Mouse (Mus musculus): Measurements from ENCODE around the gene Psmd1. TPM values are rescaled to one million over a fixed set of nuclear protein-coding genes. Genes with fewer than 3 reads are reported as not detected.
"Not testable (repeated sequence)": the region's sequence is repeated elsewhere in the genome, so short reads cannot be mapped to it uniquely, and the experiment has no call there.

Psmd1 gene
- 100 to 1,000 TPM in 1 of 2 experiments, 10 to 100 TPM in 1; 94.4 to 100 TPM for total RNA-seq (2021)

DNA sequence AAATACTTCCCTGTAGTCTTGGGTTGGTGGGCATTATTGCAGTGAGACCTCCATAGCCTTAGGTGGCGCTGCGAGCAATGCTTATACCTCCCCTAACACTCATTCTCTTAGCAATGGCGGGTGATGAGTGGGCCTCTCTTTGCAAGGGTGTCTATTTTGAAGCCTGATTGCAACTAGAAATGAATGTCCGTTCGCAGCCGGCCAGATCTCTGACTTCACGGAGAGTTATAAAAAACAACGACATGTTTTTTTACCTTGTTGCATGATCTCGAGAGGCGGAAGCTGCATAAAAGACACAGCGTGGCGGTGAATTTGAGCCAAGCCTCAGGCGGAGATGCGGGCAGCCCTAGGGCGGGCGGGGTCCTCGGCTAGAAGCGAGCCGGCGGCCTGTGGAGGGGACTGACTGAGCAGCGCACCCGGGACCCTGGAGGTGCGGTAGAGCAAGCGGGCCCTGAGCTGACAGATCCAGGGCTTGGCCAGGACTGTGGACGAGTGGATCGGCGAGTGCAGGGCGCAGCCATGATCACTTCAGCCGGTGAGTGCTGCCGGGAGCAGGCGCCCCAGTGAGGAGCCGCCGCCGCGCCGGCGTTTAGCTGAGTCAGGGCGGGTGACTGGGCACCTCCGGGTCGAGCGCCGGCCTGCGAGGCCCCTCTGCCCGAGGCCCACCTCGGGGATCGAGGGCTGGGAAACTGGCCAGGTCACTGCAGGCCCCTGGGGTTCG lies at the start of gene Psmd1:
Gene Psmd1 (plus strand): TSS at position 117 of the 721 bp plus-strand sequence.
- intact Hi-C loops (cut with DNase I), result loop anchor here (10.0 kb wide), 2 partner anchors 90 to 280 kb away; partner anchors contain the start of gene Armc9

GRCm38 (mm10) chr1:86015758-86016157 lies 48.4 kb upstream of the Psmd1 start:
- DNase-seq (ENCODE audit: low spot score); intact Hi-C loops (cut with DNase I): not testable (repeated sequence)

More for the DNA sequence above, at the start of gene Psmd1:
- DNase-seq (ENCODE audit: low spot score), result peak; percentile 66

- intact Hi-C loops (cut with DNase I), result no loop called here
These were observed 47.7 kb upstream of the Psmd1 start, which contains the start of gene Spata3 for GRCm38 (mm10) chr1:86016516-86016915. TSS of gene Spata3 (plus strand) at chr1:86016816.

DNA sequence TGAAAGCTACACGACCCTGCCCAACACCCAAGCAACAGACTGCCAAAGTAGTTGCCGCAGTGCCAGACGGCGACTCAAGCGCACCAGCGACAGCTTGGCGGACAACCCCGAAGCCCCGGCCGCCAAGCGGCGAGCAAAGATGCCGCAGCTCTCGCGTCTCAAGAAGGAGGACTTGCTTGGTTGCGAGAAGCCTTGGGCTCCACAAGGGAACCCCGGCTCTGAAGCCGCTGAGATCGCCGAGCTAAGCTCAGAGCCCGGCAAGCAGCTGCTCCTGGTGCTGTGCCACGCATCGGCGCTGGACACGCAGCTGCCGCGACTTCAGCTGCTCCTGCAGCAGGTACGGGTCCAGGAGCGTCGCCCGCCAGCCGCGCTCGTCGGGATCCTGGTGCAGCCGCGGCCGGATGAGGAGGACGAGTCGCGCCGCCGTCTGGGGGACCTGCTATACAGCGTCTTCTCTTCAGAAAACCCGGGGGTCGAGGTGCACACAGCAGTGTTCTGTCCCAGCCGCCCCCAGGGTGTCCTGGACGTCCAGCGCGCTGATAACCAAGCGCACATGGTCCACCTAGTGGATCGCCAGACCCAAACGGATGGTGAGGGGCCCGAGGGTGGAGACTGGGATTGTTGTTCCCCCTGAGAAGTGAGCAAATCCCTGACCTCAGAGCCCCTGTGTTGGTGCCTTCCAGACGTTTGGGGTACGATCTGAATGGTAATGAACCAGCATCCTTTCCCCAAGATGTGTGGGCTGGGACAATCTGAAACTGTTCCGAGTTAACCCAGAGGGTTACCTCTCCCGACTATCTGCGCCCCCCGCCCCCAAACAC lies 45.7 kb upstream of the Psmd1 start:
- no peak for DNase-seq (ENCODE audit: low spot score)
- intact Hi-C loops (cut with DNase I), result no loop called here

More at GRCm38 (mm10) chr1:86016516-86016915, 47.7 kb upstream of the Psmd1 start, which contains the start of gene Spata3:
- DNase-seq (ENCODE audit: low spot score), result no peak

DNA sequence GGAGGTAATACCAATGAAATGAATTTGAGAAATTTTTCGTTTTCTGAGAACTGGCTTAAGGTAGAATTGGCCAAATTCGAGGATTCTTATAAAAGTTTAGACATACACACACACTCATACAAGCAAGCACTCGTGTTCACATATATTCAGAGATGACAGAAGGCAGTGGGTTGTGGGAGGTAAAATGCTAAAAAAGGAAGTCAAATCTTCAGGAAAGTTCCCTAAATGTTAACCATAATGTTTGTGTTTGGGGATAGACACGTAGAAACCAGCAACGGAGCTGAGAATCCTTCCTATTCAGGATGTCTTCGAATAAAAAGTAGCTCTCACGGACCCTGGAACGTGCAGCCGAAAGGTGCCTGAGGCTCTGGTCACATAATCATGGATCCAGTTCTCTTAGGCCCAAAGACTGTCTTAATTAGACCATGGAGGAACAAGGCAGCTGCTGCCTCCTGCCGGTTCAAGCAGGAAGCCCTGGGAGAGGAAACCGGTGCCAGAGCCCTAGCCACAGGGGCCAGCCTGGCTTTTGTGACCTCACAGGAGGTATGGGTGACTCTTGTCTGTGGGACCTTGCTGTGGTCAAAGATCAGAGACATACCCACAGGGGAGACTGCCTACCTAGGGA lies 42.7 kb upstream of the Psmd1 start:
- DNase-seq (ENCODE audit: low spot score), result no peak
- intact Hi-C loops (cut with DNase I), result no loop called here

- no peak for DNase-seq (ENCODE audit: low spot score)
- intact Hi-C loops (cut with DNase I), result no loop called here
These were observed 31.8 kb upstream of the Psmd1 start for GRCm38 (mm10) chr1:86032273-86032987.

DNA sequence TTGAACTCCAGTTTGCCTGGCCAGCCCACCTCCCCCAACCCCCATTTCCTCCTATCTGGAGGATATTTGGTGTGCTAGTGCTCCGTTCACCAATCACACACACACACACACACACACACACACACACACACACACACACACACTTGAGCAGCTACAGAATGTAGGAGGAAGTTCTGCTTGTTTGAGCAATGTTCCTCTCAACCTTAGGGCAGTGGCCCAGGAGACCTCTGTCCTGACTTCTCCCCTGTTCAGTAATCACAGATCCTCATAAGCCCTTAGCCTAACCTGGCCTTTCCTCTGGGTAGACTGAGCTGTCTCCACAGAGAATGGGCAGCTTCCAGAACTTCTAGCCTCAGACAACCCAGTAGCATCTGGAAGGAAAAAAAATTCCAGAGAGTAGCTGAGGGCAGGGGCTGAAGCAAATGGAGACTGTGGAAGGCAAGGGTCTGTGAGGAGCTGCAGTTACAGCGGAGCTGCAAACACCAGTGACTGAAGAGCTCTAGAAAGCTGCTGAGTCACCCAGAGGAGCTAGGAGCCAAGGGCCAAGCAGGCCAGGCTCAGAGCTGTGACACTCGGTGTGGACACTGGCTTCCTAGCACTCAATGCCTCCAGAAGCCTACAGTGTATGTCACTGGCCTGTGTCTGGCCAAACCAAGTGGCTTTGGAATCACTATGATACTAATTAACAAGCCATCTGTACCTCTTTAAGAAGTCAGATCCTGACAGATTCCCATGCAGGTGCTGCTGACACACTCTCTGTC lies 25.8 kb upstream of the Psmd1 start:
- DNase-seq (ENCODE audit: low spot score), result no peak
- intact Hi-C loops (cut with DNase I), result no loop called here

DNA sequence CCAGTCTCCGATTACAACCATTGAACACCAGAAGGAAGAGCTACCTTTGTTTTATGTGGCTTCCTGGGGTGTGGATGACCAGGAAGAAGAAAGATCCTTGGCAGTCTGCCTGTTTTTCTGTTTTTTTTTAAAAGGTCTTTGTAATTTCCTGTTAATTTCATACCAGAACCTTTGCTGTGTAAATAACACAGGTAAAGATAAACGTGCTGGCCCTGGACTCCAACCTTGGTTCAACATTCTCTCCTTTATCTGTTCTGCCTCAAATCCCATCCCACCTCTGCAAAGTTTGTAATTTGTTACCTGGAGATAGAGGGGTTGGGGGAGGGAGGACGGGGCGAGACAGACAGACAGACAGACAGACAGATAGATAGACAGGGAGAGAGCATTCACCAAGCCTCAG lies 24.1 kb upstream of the Psmd1 start:
- no peak for DNase-seq (ENCODE audit: low spot score)
- intact Hi-C loops (cut with DNase I), result no loop called here

DNA sequence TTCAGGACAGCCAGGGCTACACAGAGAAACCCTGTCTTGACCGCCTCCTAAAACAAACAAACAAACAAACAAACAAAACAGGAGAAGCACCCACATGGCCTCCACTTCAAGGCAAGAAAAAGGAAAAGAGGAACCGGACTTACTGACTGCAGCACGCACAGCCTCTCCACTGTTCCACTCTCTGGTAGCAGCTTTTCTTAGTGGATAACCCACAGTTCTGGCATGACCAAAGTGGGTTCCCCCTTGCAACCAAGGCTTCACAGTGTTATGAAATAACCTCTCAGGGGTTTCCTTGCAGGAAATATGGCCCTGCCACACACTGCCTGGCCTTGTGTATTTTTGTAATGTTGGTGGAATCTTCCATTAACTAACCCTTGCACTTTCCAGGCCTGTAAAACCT lies 23.4 kb upstream of the Psmd1 start:
- intact Hi-C loops (cut with DNase I), result no loop called here

GRCm38 (mm10) chr1:86045056-86045455 lies 19.1 kb upstream of the Psmd1 start:
- intact Hi-C loops (cut with DNase I), result no loop called here
- no peak for DNase-seq (ENCODE audit: low spot score)

More for the DNA sequence above, 23.4 kb upstream of the Psmd1 start:
- DNase-seq (ENCODE audit: low spot score), result no peak

DNA sequence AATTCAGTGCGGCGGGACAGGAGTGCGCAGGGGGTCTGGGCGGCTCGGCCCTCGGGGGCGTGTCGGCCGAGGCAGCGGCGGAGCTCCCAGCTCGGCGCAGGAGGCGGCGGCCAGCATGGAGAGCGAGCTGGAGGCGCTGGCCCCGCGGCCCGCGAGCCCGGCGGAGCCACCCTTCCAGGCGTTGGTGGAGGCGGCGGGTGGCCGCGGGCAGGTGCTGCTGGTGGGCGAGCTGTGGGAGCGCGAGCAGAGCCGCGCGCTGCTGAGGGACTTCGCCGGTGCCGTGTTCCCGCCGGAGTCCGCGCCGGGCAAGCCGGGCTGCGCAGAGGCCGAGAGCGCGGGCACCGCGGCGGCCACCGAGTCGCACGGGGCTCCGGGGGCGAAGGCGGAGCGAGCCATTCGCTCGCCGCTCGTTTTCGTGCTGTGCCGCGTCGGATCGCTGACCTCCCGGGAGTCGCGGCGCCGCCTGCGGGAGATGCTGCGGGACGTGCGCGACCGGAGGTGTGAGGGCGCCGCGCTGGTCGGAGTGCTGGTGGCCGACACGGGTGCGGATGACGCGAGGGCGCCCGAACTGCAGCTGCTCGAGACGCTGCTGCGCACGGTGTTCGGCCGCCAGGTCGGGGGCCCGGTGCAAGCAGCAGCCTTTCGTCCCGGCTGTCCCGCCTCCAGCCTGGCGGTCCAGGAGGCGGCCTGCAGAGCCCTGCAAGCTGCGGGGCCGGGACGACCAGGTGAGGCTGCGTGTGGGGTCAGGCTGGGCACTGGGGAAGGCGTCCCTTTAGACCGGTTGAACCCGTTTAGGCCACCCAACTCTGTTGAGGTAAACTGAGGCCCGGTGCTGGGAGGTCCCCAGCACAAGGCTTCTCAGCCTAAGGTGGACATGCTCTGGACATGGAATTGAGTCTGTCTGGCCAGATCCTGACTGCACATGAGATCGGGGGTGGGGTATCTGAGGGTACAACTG lies 18.1 kb upstream of the Psmd1 start, which contains the start of gene 2810459M11Rik:
Gene 2810459M11Rik (plus strand): TSS at position 16 of the 958 bp plus-strand sequence.
- intact Hi-C loops (cut with DNase I), result no loop called here
- no peak for DNase-seq (ENCODE audit: low spot score)

DNA sequence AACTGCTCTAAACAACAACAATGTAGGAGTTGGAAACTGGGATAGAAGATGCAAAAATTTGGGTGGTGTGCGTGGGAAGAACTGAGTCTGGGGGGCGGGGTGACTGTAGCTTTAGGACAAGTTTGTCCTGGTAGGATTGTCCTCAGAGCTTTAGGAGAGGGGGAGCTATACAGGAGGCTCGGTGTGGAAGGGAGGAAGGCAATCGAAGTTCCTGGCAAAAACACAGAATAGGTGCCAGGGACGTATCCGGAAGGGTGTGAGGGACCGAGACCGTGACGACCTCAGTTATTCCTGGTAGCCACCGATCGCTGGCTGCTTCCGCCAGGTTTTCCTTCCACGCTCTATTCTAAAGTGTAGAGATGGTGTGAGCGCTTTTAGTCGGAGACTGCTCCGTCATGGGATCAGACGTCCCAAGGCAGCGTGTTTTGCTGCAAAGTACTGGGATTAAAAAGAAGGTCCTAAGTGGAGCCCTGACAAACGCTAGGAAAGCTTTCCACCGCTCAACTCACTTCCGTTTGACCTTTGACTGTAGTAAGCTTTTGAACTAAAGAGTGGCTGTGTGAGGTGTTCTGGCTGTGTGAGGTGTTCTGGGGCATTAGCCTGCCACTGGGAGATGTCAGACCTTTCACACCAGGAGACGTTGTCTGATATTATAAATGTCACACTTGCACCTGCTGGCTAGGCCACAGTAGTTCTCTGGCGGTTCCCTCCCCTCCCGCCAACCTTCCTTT lies 17.2 kb upstream of the Psmd1 start:
- intact Hi-C loops (cut with DNase I), result no loop called here
- no peak for DNase-seq (ENCODE audit: low spot score)

DNA sequence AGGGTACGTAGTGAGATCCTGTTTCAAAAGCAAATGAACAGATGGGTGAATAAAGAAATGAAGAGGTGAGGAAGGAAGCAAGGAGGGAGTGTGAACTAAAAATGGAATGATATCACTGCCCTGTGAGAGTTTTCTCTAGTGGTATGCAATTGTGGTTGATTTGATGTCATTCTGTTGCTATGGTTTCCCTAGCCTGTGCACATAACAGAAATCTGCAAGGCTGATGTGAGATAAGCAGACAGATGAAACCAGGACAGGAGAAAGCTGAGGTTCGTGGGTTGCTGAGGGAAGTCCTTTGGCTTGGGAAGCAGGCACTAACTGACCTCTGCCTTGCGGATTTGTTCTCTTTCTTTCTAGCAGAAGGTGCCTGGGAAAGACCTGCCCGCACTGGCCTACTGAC lies 16.0 kb upstream of the Psmd1 start:
- no peak for DNase-seq (ENCODE audit: low spot score)
- intact Hi-C loops (cut with DNase I), result no loop called here

- no peak for DNase-seq (ENCODE audit: low spot score)
- intact Hi-C loops (cut with DNase I), result no loop called here
These were observed 15.4 kb upstream of the Psmd1 start for GRCm38 (mm10) chr1:86048744-86049143.

GRCm38 (mm10) chr1:86053198-86053921 lies 10.8 kb upstream of the Psmd1 start:
- DNase-seq (ENCODE audit: low spot score), result no peak
- intact Hi-C loops (cut with DNase I), result no loop called here

DNA sequence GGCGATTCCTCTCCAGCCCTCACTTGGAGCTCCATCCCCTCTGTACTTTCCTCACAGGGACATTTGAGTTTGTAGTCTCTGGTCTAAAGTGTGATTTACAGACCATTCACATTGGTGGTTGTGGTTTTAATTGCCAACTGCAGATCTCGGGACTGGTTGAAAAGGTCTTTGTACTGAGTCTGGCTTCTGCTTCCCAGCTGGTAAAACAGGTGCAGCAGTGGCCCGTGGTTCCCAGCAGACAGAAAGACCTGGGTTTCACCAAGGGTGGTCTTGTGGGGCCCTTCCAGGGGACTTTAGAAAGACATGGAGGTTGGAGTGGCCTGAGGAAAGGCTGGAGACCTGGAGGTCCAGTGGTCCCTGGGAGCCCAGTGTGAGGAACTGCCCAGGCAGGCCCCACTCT lies 9.2 kb upstream of the Psmd1 start:
- no peak for DNase-seq (ENCODE audit: low spot score)
- intact Hi-C loops (cut with DNase I), result no loop called here

- intact Hi-C loops (cut with DNase I), result no loop called here
- DNase-seq (ENCODE audit: low spot score), result no peak
These were observed 7.9 kb upstream of the Psmd1 start for GRCm38 (mm10) chr1:86056284-86056683.
